Mouse (Mus musculus): ENCODE measurements around the gene Atpaf2. TPM values are rescaled to one million over a fixed set of nuclear protein-coding genes. Genes with fewer than 3 reads are reported as not detected.
"Not testable (repeated sequence)": the region's sequence is repeated elsewhere in the genome, so short reads cannot be mapped to it uniquely, and the experiment has no call there.

Gene Atpaf2
- total and polyA plus RNA-seq, 3 experiments, result 47.8 to 79.2 (median 78.6) TPM

DNA sequence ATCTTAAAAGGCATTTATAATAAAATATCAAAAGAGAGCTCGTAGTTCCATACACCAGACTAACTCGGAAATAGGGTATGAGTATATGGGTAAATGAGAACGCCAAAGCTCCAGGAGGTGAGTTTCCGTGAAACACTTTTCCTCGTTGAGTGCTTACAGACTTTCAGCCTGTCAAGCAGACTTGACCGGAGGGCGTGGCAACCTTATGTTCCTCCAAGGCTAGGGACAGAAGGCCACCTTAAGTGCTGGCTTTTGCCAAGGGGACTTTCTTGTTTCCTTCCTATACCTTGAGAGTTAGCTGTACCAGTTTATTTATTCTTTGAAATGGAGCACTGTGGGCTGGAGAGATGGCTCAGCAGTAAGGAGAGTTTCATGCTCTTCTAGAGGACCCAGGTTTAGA is 21.9 kb upstream of the Atpaf2 start:
- Histone ChIP-seq H3K4me2 (ENCODE audit: insufficient read depth, low read depth, poor library complexity, severe bottlenecking) (no peak overlapping the region), H3K27me3 (replicated peaks) (no peaks in the 10 kb centered on the region), H3K4me1 (ENCODE audit: control insufficient read depth in 1 of 2, insufficient read depth in 2 of 2) (no peaks in the 10 kb centered on the region), H3K36me3 (replicated peaks in 1 of 2; ENCODE audit: control insufficient read depth in 1 of 2, insufficient read depth in 1 of 2, low read length in 1 of 2) (peaks cover 58 to 86% of the 10 kb centered on the region in 2 experiments), H3K9me3 (replicated peaks; ENCODE audit: low read length) (no peaks in the 10 kb centered on the region), H3K27ac (ENCODE audit: insufficient read depth, low read depth) (no peak overlapping the region), H3K9ac (ENCODE audit: insufficient read depth, low read depth) (no peak overlapping the region), H3K79me2 (replicated peaks; ENCODE audit: control insufficient read depth, extremely low read depth, insufficient read depth, poor library complexity, severe bottlenecking) (no peaks in the 10 kb centered on the region), H3K4me3 (replicated peaks in 1 of 3; ENCODE audit: low read depth in 2 of 3, low read length in 2 of 3, poor library complexity in 1 of 3) (no peak overlapping the region)
- no peak for DNase-seq (ENCODE audit: extremely low read depth)
- TF ChIP-seq MXI1 (IDR thresholded peaks at IDR 0.05; ENCODE audit: low read depth, low read length) (no peak), RCOR1 (conservative IDR thresholded peaks at IDR 0.05; ENCODE audit: low read depth, low read length) (no peak), CTCF (conservative IDR thresholded peaks at IDR 0.05 in 1 of 2, IDR thresholded peaks at IDR 0.05 in 1 of 2; ENCODE audit: low read depth in 2 of 2, low read length in 2 of 2) (no peak), POLR2AphosphoS2 (IDR thresholded peaks at IDR 0.05; ENCODE audit: low read depth, low read length) (no peak), JUN (IDR thresholded peaks at IDR 0.05; ENCODE audit: insufficient read depth, low read depth, low read length) (no peak), TCF12 (IDR thresholded peaks at IDR 0.05; ENCODE audit: low read depth, low read length) (no peak), SMC3 (IDR thresholded peaks at IDR 0.05; ENCODE audit: low read depth, low read length) (no peak), E2F4 (IDR thresholded peaks at IDR 0.05; ENCODE audit: insufficient replicate concordance, low read depth, low read length) (no peak)
- in situ Hi-C loops (cut with MboI; ENCODE audit: low pct_ligation_motif_present, low pct_unique_long_range_greater_than_20kb, low sequenced_read_pairs), result no loop called here
- dilution Hi-C loops (cut with MboI; ENCODE audit: extremely low pct_ligation_motif_present, extremely low pct_unique_long_range_greater_than_20kb, low sequenced_read_pairs), result no loop called here

DNA sequence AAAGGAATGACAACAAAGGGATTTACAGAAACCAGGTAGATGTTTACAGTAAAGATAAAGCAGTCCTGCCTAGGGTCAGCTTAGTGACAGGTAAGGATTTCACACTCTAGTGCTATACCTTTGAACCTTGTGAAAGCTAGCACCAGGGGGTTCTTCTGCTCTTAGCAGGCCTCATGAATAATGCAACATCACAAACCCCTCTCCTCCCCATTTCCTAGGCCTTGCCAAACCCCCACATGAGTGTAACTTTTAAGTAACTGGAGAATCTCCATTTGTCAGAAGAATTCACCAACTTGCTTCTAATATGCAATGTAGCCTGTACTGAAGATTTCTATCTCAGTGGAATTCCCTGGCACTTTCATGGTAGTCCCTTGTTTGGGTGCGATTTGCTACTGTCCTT is 21.4 kb upstream of the Atpaf2 start:
- in situ Hi-C loops (cut with MboI; ENCODE audit: low pct_ligation_motif_present, low pct_unique_long_range_greater_than_20kb, low sequenced_read_pairs); H3K27ac ChIP-seq (ENCODE audit: insufficient read depth, low read depth); DNase-seq (ENCODE audit: extremely low read depth); H3K27me3 ChIP-seq (replicated peaks); H3K4me3 ChIP-seq (replicated peaks in 1 of 3; ENCODE audit: low read depth in 2 of 3, low read length in 2 of 3, poor library complexity in 1 of 3); H3K79me2 ChIP-seq (replicated peaks; ENCODE audit: control insufficient read depth, extremely low read depth, insufficient read depth, poor library complexity, severe bottlenecking); H3K9ac ChIP-seq (ENCODE audit: insufficient read depth, low read depth); dilution Hi-C loops (cut with MboI; ENCODE audit: extremely low pct_ligation_motif_present, extremely low pct_unique_long_range_greater_than_20kb, low sequenced_read_pairs); H3K4me1 ChIP-seq (ENCODE audit: control insufficient read depth in 1 of 2, insufficient read depth in 2 of 2); H3K4me2 ChIP-seq (ENCODE audit: insufficient read depth, low read depth, poor library complexity, severe bottlenecking); H3K9me3 ChIP-seq (replicated peaks; ENCODE audit: low read length): not testable (repeated sequence)
- peaks cover 61 to 90% of the 10 kb centered on the region in 2 experiments for H3K36me3 ChIP-seq (replicated peaks in 1 of 2; ENCODE audit: control insufficient read depth in 1 of 2, insufficient read depth in 1 of 2, low read length in 1 of 2)

DNA sequence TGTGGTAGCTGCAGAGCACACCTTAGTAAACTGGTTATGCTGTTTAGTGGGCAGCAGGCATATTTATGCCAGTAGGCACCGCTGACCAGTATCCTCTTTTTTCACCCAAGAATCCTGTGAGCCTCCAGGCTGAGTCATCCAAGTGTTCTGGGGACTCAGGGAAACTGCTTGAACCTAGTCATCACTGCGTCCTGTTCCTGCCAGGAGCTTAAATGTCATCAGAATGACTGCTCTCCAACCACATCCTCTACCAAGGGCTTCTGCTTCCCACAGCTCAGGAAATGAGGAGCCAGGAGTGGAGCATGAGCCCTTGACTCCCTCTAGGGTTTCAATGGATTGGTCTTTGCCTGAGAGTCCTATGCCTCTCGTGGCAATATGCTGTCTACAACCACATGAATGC is 18.4 kb upstream of the Atpaf2 start:
- Histone ChIP-seq H3K9ac (ENCODE audit: insufficient read depth, low read depth) (no peak overlapping the region), H3K79me2 (replicated peaks; ENCODE audit: control insufficient read depth, extremely low read depth, insufficient read depth, poor library complexity, severe bottlenecking) (no peaks in the 10 kb centered on the region), H3K4me2 (ENCODE audit: insufficient read depth, low read depth, poor library complexity, severe bottlenecking) (no peak overlapping the region), H3K27me3 (replicated peaks) (no peaks in the 10 kb centered on the region), H3K27ac (ENCODE audit: insufficient read depth, low read depth) (no peak overlapping the region), H3K36me3 (replicated peaks in 1 of 2; ENCODE audit: control insufficient read depth in 1 of 2, insufficient read depth in 1 of 2, low read length in 1 of 2) (peaks cover 57 to 87% of the 10 kb centered on the region in 2 experiments), H3K4me3 (replicated peaks in 1 of 3; ENCODE audit: low read depth in 2 of 3, low read length in 2 of 3, poor library complexity in 1 of 3) (no peak overlapping the region), H3K9me3 (replicated peaks; ENCODE audit: low read length) (no peaks in the 10 kb centered on the region), H3K4me1 (ENCODE audit: control insufficient read depth in 1 of 2, insufficient read depth in 2 of 2) (no peaks in the 10 kb centered on the region)
- dilution Hi-C loops (cut with MboI; ENCODE audit: extremely low pct_ligation_motif_present, extremely low pct_unique_long_range_greater_than_20kb, low sequenced_read_pairs), result no loop called here
- DNase-seq (ENCODE audit: extremely low read depth), result no peak
- in situ Hi-C loops (cut with MboI; ENCODE audit: low pct_ligation_motif_present, low pct_unique_long_range_greater_than_20kb, low sequenced_read_pairs), result no loop called here
- TF ChIP-seq POLR2A (IDR thresholded peaks at IDR 0.05; ENCODE audit: low read depth, low read length) (no peak), USF1 (IDR thresholded peaks at IDR 0.05; ENCODE audit: low read depth, low read length) (no peak), SMC3 (IDR thresholded peaks at IDR 0.05; ENCODE audit: low read depth, low read length) (no peak), ETS1 (conservative IDR thresholded peaks at IDR 0.05; ENCODE audit: low read depth, low read length) (no peak)

Measured in CH12.LX (cell line).